Mouse (Mus musculus): ENCODE measurements at regions not wholly inside any gene's neighbourhood (a gene's known extent, or its start where the extent isn't known, plus 50 kb on each side); places are given as distances from the start of the nearest gene placed in this dataset.
"Not testable (repeated sequence)": the region's sequence is repeated elsewhere in the genome, so short reads cannot be mapped to it uniquely, and the experiment has no call there.

DNA sequence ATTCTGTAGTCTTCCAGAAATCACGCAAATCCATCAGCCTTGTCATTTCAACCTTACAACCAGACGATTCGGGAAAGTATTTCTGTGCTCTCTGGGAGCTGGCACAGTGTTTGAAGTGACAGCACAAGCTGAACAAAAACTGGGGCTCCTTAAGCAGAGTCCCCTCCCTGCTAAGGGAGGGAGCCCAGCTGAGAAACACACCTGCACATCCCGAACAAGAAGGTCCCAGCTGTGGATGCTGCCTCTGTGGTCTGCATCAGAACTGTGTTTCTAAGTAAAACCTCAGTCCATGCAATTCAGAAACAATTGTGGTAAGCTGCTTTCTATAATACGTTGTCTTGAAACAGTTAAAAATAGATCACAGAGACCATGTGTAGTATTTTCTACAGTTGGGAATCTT, 693.8 kb downstream of the Dad1 start:
- peak; percentile 76 for DNase-seq

GRCm38 (mm10) chr14:53559386-53559920, 694.5 kb downstream of the Dad1 start:
- peak; percentile 41 for DNase-seq

DNA sequence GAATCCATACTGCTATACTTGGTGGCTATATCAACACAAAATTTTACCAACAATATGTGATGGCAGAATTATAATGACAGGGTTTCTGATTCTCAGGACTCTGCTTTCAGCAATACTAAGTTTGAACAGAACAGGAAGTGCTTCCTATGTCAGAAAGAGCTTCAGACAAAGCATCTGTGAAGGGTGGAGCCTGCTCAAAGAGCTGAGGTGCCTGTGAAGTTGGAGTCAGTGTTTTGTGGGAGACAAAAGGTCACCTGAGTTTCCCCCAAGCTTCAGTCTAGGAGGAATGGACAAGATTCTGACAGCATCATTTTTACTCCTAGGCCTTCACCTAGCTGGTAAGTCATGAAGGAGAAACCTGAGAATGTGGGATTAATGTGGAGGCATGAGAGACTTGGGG, 700.1 kb downstream of the Dad1 start:
- DNase-seq, result peak; percentile 53

GRCm38 (mm10) chr14:53547365-53547764, 706.5 kb downstream of the Dad1 start:
- peak; percentile 69 for DNase-seq

DNA sequence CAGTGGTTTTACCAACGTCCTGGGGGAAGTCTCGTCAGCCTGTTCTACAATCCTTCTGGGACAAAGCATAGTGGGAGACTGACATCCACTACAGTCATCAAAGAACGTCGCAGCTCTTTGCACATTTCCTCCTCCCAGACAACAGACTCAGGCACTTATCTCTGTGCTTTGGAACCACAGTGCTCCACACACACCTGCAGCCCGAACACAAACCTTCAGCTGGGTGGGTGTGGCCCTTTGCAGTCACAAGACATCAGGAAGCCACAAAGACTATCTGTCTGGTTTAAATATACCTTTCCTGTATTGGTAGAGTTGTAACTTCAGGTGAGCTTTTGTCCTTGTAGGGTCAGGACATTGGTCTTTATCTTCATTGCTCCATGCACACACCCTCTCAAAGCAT, 708.6 kb downstream of the Dad1 start:
- DNase-seq, result peak; percentile 68

- DNase-seq, result peak; percentile 82
These were observed 712.3 kb downstream of the Dad1 start for GRCm38 (mm10) chr14:53541640-53542039.

DNA sequence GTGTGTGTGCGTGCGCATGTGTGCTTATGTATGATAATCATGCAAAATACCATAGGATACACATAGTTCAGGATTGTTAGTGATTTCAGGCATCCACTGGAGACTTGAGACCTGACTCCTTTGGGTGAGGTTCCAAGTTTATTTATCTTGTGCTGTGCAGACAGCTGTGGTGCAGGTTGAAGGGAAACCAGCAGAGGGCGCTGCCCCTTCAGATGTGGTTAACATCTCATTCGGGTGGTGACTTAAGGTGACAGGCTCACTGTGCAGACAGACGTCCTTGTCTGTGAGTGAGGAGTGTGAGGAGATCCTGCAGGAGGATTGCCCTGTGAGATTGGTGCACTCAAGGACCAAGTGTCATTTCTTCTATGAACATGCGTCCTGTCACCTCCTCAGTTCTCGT, 716.0 kb downstream of the Dad1 start:
- peak; percentile 82 for DNase-seq

DNA sequence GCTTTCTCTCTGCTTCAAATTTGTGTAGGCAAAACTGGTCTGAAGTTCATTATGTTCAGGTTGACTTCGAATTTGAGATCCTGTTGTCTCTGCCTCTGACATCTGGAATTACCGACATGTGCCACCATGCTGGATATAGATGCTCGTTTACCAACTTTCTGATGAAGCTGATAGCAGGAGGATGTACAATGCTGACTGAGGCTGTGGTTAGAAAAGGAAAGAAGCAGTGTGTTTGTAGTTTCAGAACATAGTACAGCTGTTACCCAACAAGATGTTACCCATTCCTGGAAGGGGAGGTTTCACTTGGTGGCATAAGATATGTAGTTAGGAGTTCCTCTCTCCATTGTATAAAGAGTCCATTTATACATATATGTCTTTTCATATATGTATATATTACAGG, 730.5 kb downstream of the Dad1 start:
- DNase-seq, result not testable (repeated sequence)

DNA sequence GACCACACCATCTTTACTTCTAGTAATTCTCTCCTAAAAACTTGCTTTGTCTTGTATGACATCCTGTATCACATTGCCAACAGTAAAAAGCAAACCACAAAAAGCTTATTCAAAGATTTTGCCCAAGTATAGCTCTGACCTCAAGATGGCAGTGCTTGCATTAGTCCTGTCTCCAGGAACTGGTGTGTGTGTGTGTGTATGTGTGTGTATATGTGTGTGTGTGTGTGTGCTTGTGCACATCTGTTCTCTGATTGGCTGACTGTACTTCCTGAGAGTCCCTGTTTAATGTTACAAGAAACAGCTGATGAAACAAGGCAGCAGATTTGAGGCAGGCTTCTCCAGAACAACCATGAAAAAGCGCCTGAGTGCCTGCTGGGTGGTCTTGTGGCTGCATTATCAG, 735.0 kb downstream of the Dad1 start:
- DNase-seq, result not testable (repeated sequence)

GRCm38 (mm10) chr14:53516623-53517238, 737.2 kb downstream of the Dad1 start:
- DNase-seq, result not testable (repeated sequence)

GRCm38 (mm10) chr14:53505389-53505788, 748.5 kb downstream of the Dad1 start:
- peak; percentile 72 for DNase-seq

GRCm38 (mm10) chr14:53488383-53488782, 765.5 kb downstream of the Dad1 start:
- not testable (repeated sequence) for DNase-seq

- peak; percentile 18 for DNase-seq
These were observed 766.3 kb downstream of the Dad1 start for GRCm38 (mm10) chr14:53487611-53488010.

DNA sequence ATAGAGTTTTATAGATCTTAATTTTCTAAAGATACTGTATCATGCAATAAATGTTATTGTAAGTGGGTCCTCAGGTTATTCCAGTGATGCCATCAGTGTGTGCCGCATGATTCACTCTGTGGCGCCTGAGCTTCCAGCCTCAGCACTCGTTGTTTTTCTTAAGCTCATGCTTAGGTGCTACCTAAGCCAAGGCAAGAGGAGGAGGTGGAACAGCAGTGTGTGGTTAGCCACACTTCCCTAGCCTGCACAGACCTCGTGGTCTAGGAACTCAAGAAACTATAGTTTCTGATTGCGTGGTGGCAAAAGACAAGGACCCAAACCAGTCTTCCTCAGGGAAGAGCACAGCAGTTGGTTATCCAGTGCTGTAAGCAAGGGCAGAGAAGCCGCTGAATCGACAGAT, 779.7 kb downstream of the Dad1 start:
- not testable (repeated sequence) for DNase-seq

DNA sequence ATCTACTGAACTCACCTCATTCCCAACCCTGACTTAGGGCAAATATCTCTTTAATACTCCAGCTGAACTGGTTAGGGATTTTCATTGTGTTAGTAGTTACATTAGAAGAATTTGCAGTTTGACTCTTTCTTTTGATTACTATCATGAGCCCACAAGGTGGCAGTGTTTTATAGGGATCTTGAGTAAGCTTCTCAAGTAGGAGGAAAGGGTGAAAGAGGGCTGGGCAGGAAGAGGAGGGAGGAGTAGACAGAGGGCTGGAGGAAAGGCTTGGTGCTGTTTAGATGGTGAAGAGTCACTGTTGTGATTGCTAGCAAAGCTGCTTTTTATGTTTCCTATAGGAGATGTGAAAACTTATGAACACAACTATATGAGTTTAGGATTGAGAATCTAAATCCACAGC, 793.1 kb downstream of the Dad1 start:
- peak; percentile 14 for DNase-seq

GRCm38 (mm10) chr14:53454001-53454400, 799.9 kb downstream of the Dad1 start:
- peak; percentile 40 for DNase-seq

GRCm38 (mm10) chr14:53439643-53440042, 814.3 kb downstream of the Dad1 start:
- DNase-seq, result not testable (repeated sequence)

- not testable (repeated sequence) for DNase-seq
These were observed 823.8 kb downstream of the Dad1 start for GRCm38 (mm10) chr14:53430130-53430529.

- DNase-seq, result not testable (repeated sequence)
These were observed 825.5 kb downstream of the Dad1 start for GRCm38 (mm10) chr14:53428447-53428846.

DNA sequence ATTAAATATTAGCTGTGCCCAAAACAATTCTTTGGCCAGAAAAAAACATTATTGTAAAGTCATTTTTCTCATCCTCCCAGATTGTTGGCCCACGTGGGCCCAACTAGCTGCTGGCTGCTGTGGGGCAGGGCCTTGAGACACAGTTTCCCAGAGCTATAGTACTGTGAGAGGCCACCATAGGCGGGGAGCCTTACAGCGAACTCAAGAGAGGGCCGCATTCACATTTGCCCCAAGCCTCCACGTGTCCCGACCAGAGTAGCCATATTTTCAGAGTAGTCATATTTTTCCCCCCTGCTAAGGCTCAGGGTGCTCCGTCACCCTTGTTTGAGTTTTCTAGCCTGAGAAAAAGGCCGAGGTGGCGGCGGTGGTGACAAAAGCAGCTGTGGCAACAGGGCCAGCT, 826.3 kb downstream of the Dad1 start:
- DNase-seq, result not testable (repeated sequence)

GRCm38 (mm10) chr14:53416955-53417354, 836.9 kb downstream of the Dad1 start:
- peak; percentile 54 for DNase-seq

DNA sequence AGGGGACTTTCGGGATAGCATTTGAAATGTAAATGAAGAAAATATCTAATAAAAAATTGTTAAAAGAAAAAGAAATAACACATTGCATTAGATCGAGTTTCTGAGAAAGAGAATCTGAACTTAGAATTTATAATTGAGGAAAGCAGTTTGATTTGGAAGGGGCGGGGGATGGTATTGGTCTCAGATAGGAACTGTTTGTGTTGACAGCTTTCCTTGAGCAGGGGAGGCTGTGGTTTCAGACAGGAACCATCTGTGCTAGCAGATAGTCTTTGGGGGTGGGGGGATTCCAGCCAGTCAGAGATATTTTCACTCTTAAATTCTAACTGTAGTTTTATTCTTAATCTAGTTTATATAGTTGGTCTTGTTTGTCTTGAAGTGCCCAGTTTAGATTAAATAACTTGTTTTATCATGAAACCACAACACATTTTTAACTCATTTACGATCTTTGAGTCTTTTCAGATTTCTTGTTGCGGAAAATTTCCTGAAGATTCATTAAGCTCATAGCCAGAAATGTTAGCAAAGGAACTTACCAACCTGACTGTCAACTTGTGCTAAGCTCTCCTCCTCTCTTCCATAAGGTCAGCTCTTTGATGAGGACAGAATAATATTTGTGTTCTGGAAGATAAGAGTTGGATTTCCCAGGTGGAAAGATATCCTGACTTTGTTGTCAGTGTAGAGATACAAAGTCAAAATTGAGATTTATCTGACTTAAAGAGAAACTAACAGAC, 846.2 kb downstream of the Dad1 start:
- DNase-seq, result not testable (repeated sequence)

- DNase-seq, result not testable (repeated sequence)
These were observed 863.6 kb downstream of the Dad1 start for GRCm38 (mm10) chr14:53390307-53390706.

DNA sequence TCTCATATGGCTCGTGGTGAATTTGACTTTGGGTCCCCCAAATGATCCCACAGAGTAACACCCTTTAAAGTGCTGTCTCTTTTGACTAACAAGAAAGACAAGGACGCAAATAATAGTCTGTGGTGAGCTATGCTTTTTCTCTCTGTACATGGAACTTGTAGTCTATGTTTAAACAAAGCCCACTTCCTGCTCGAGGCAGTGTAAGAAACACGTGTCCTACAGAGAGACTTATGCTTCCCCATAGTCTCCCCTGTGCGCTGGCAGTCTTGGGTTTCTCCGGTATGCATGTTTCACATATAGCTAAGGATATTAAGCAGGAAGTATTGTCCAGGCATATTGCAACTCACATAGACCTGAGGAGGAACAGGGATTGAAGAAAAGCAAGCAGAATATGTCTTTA, 879.0 kb upstream of the Olfr1507 start:
- peak; percentile 33 for DNase-seq

Data from thymus, postnatal 14 days (tissue).